Mouse (Mus musculus): ENCODE data around the gene Pgm2l1.
"Not testable (repeated sequence)": the region's sequence is repeated elsewhere in the genome, so short reads cannot be mapped to it uniquely, and the experiment has no call there.

Pgm2l1 gene

GRCm38 (mm10) chr7:100228957-100229356 lies 1.8 kb downstream of the Pgm2l1 start:
- no peak for DNase-seq (ENCODE audit: low spot score in 2 of 2)

GRCm38 (mm10) chr7:100230646-100231045 lies 3.5 kb downstream of the Pgm2l1 start:
- no peak for DNase-seq (ENCODE audit: low spot score in 2 of 2)

- no peak for DNase-seq (ENCODE audit: low spot score in 2 of 2)
Observed at GRCm38 (mm10) chr7:100231661-100232060, 4.5 kb downstream of the Pgm2l1 start.

GRCm38 (mm10) chr7:100233681-100234080 lies 6.5 kb downstream of the Pgm2l1 start:
- no peak for DNase-seq (ENCODE audit: low spot score in 2 of 2)

- DNase-seq (ENCODE audit: low spot score in 2 of 2): no peak
Observed at GRCm38 (mm10) chr7:100234264-100234885, 7.2 kb downstream of the Pgm2l1 start.

- no peak for DNase-seq (ENCODE audit: low spot score in 2 of 2)
Observed at GRCm38 (mm10) chr7:100238271-100238670, 11.1 kb downstream of the Pgm2l1 start.

- no peak for DNase-seq (ENCODE audit: low spot score in 2 of 2)
Observed at GRCm38 (mm10) chr7:100240601-100241000, 13.4 kb downstream of the Pgm2l1 start.

GRCm38 (mm10) chr7:100243007-100243406 lies 15.8 kb downstream of the Pgm2l1 start:
- no peak for DNase-seq (ENCODE audit: low spot score in 2 of 2)

- no peak for DNase-seq (ENCODE audit: low spot score in 2 of 2)
Observed at GRCm38 (mm10) chr7:100244225-100244624, 17.0 kb downstream of the Pgm2l1 start.

- DNase-seq (ENCODE audit: low spot score in 2 of 2): no peak
Observed at GRCm38 (mm10) chr7:100245176-100245575, 18.0 kb downstream of the Pgm2l1 start.

- DNase-seq (ENCODE audit: low spot score in 2 of 2): no peak
Observed at GRCm38 (mm10) chr7:100250667-100251066, 23.5 kb downstream of the Pgm2l1 start.

GRCm38 (mm10) chr7:100262350-100262749 lies 35.2 kb downstream of the Pgm2l1 start:
- DNase-seq (ENCODE audit: low spot score in 2 of 2): no peak

GRCm38 (mm10) chr7:100264934-100265333 lies 37.7 kb downstream of the Pgm2l1 start:
- not testable (repeated sequence) for DNase-seq (ENCODE audit: low spot score in 2 of 2)

- no peak for DNase-seq (ENCODE audit: low spot score in 2 of 2)
Observed at GRCm38 (mm10) chr7:100272369-100272768, 45.2 kb downstream of the Pgm2l1 start.

GRCm38 (mm10) chr7:100274507-100274906 lies 47.3 kb downstream of the Pgm2l1 start:
- DNase-seq (ENCODE audit: low spot score in 2 of 2): no peak

GRCm38 (mm10) chr7:100276397-100276796 lies 49.2 kb downstream of the Pgm2l1 start:
- DNase-seq (ENCODE audit: low spot score in 2 of 2): no peak

GRCm38 (mm10) chr7:100279803-100280202 lies 52.6 kb downstream of the Pgm2l1 start:
- no peak for DNase-seq (ENCODE audit: low spot score in 2 of 2)

GRCm38 (mm10) chr7:100281596-100281995 lies 54.4 kb downstream of the Pgm2l1 start:
- no peak for DNase-seq (ENCODE audit: low spot score in 2 of 2)

GRCm38 (mm10) chr7:100283298-100283697 lies 56.1 kb downstream of the Pgm2l1 start:
- no peak for DNase-seq (ENCODE audit: low spot score in 2 of 2)

GRCm38 (mm10) chr7:100285383-100285782 lies 58.2 kb downstream of the Pgm2l1 start, which contains the start of gene P4ha3:
Gene P4ha3, plus strand, starts transcription at chr7:100285520.
- DNase-seq (ENCODE audit: low spot score in 2 of 2): no peak

GRCm38 (mm10) chr7:100287748-100288578 lies 60.8 kb downstream of the Pgm2l1 start:
- no peak for DNase-seq (ENCODE audit: low spot score in 2 of 2)

- no peak for DNase-seq (ENCODE audit: low spot score in 2 of 2)
Observed at GRCm38 (mm10) chr7:100288622-100289021, 61.4 kb downstream of the Pgm2l1 start.

- DNase-seq (ENCODE audit: low spot score in 2 of 2): no peak
Observed at GRCm38 (mm10) chr7:100293546-100293945, 66.4 kb downstream of the Pgm2l1 start.
